Mouse (Mus musculus) limb, embryonic 12.5 days (tissue): Measurements from ENCODE around the gene Psen2. TPM values are rescaled to one million over a fixed set of nuclear protein-coding genes. Genes with fewer than 3 reads are reported as not detected.

Experiments used
- ATAC-seq: fragments of 200-750 bp; cut with Nextera tagmentation; 2 replicates; pipeline ENCODE4 v1.8.0; 2017; ENCODE audit warnings: low read depth, moderate TSS enrichment; ENCODE audit not compliant: insufficient number of reproducible peaks, insufficient read depth, low FRiP score, low TSS enrichment
- H3K27ac ChIP-seq: fragments of 300-500 bp; sonication (generic); 2 replicates; pipeline ENCODE4 v1.5.1; 2016; ENCODE audit warnings: mild to moderate bottlenecking, moderate library complexity
- H3K27me3 ChIP-seq: fragments of 300-500 bp; sonication (generic); 2 replicates; pipeline ENCODE4 v1.6.1; 2016; ENCODE audit warnings: mild to moderate bottlenecking, moderate library complexity
- H3K36me3 ChIP-seq: fragments of 300-500 bp; sonication (generic); 2 replicates; pipeline ENCODE4 v1.6.1; 2016; ENCODE audit warnings: mild to moderate bottlenecking, moderate library complexity
- H3K4me1 ChIP-seq: fragments of 300-500 bp; sonication (generic); replicated peaks from 2 replicates; pipeline ENCODE4 v1.6.1; 2016
- H3K4me2 ChIP-seq: fragments of 300-500 bp; sonication (generic); 2 replicates; pipeline ENCODE4 v1.6.1; 2016; ENCODE audit warnings: mild to moderate bottlenecking, moderate library complexity
- H3K4me3 ChIP-seq: fragments of 300-500 bp; sonication (generic); replicated peaks from 2 replicates; pipeline ENCODE4 v1.5.1; 2016; ENCODE audit warnings: mild to moderate bottlenecking
- H3K9ac ChIP-seq: fragments of 300-500 bp; sonication (generic); replicated peaks from 2 replicates; pipeline ENCODE4 v1.6.1; 2016; ENCODE audit warnings: mild to moderate bottlenecking, moderate library complexity
- H3K9me3 ChIP-seq: fragments of 300-500 bp; sonication (generic); 2 replicates; pipeline ENCODE4 v1.6.1; 2016; ENCODE audit warnings: mild to moderate bottlenecking, moderate library complexity
- WGBS: fragments of 180-500 bp; shearing (Covaris S2); methylation state at CpG from one replicate; pipeline ENCODE4 v1.1.7; 2016; 5-methylcytosine and 5-hydroxymethylcytosine counted together
- polyA plus RNA-seq: library from polyadenylated mRNA; unstranded; fragments of >200 nt; fragmentation: Nextera tagmentation; extraction: Ambion mirVana; gene quantifications from 2 replicates; pipeline ENCODE4 v1.2.1, GENCODE M21; 2016

Psen2 gene
- 10.3 and 10.7 TPM in 2 replicates for polyA plus RNA-seq

- H3K9me3 ChIP-seq, result no peaks in the 10 kb centered on the region
- peaks cover 9% of the 10 kb centered on the region for H3K27me3 ChIP-seq
- no peak within 1 kb of the TSS for H3K4me3 ChIP-seq
- WGBS, result 21% methylated on average over 7 of the region's 7 CpGs
- H3K27ac ChIP-seq, result no peak within 1 kb of the TSS
- H3K9ac ChIP-seq, result no peak within 1 kb of the TSS
- H3K4me1 ChIP-seq, result no peaks in the 10 kb centered on the region; the same call in 1 of the 2 replicates
- no peak within 1 kb of the TSS for H3K4me2 ChIP-seq
- no peaks in the 10 kb centered on the region for H3K36me3 ChIP-seq
- ATAC-seq, result no peak
Observed at GRCm38 (mm10) chr1:180263364-180263997, at the start of gene Psen2. Gene Psen2 (minus strand): TSS chr1:180263438.

GRCm38 (mm10) chr1:180312792-180313311 lies 49.6 kb upstream of the Psen2 start:
- WGBS, result 51% methylated on average over 6 of the region's 6 CpGs
- H3K27me3 ChIP-seq, result no peaks in the 10 kb centered on the region
- peaks cover 21% of the 10 kb centered on the region for H3K4me1 ChIP-seq
- H3K9ac ChIP-seq, result no peak overlapping the region; the same call in 1 of the 2 replicates
- no peaks in the 10 kb centered on the region for H3K36me3 ChIP-seq
- no peaks in the 10 kb centered on the region for H3K9me3 ChIP-seq
- no peak for ATAC-seq
- H3K4me3 ChIP-seq, result no peak overlapping the region
- no peak overlapping the region for H3K27ac ChIP-seq
- peak overlapping the region; percentile 59 for H3K4me2 ChIP-seq

- H3K4me2 ChIP-seq, result no peak overlapping the region
- no peak overlapping the region for H3K27ac ChIP-seq
- H3K4me3 ChIP-seq, result no peak overlapping the region
- H3K9me3 ChIP-seq, result no peaks in the 10 kb centered on the region
- ATAC-seq, result no peak
- no peaks in the 10 kb centered on the region for H3K36me3 ChIP-seq
- peaks cover 21% of the 10 kb centered on the region for H3K4me1 ChIP-seq
- 68% methylated on average over 6 of the region's 6 CpGs for WGBS
- H3K9ac ChIP-seq, result no peak overlapping the region
- H3K27me3 ChIP-seq, result no peaks in the 10 kb centered on the region
Observed at GRCm38 (mm10) chr1:180312286-180312685, 49.0 kb upstream of the Psen2 start.

DNA sequence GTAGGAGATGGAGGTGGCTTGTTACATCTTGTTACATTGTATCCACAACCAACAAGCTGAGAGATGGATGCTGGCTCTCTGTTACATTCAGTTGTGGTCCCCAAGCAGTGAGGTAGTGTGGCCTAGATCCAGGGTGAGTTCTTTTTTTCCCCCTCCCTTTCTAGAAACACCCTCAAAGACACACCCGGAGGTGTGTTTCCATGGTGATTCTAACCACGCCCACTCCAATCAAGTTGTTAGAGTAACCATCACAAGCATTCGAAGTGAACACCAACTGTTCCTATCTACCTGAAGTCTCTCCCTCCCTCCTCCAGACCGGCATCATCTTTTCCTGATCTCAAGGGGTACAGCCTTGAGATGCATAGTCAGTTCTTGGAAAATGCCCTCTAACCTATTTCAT lies 45.7 kb upstream of the Psen2 start:
- H3K4me1 ChIP-seq, result peaks cover 26% of the 10 kb centered on the region
- H3K9me3 ChIP-seq, result no peaks in the 10 kb centered on the region
- no peaks in the 10 kb centered on the region for H3K36me3 ChIP-seq
- H3K27ac ChIP-seq, result no peak overlapping the region
- 71% methylated on average over 4 of the region's 4 CpGs for WGBS
- no peak overlapping the region for H3K4me3 ChIP-seq
- no peak for ATAC-seq
- H3K27me3 ChIP-seq, result no peaks in the 10 kb centered on the region
- H3K9ac ChIP-seq, result no peak overlapping the region
- no peak overlapping the region for H3K4me2 ChIP-seq

DNA sequence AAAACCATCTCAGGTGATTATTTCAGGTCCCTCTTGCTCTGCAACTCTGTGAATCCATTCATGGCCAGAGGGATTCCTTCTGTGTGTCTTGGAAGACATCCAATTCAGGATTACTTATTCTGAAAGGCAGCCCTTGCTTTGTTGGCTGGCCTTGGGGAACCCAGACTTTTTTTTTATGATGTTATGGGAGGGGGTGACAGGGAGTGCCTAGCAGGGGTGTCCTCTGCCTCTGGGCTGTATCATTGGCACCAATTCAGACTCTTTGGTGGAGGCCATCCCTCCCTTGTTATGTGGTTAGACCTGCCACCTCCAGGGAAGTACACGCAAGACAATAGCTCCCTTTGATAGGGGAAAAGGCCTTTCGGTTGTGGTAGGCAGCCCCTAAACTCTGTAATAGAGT lies 44.4 kb upstream of the Psen2 start:
- ATAC-seq, result no peak
- 69% methylated on average over 2 of the region's 2 CpGs for WGBS

DNA sequence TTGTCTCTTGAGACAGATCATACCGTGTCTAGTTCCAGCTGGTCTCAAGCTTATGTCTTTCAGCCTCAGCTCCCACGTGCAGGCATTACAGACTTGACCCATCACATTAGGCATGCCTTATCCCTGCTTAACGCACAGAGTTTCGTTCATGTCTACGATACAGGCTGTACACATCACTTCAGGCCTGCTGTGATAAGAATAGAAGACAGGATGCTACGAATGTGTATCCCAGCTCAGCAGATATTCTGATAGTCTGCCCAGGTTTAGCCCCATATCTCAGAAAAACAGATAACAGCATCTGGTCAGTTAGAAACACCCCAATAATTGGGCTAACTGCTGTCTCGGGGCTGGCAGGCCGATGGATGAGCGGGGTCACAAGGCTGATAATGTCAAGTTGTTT lies 43.7 kb upstream of the Psen2 start:
- H3K4me1 ChIP-seq, result peaks cover 13% of the 10 kb centered on the region
- H3K27me3 ChIP-seq, result no peaks in the 10 kb centered on the region
- H3K4me2 ChIP-seq, result no peak overlapping the region
- ATAC-seq, result no peak
- no peak overlapping the region for H3K9ac ChIP-seq
- no peaks in the 10 kb centered on the region for H3K36me3 ChIP-seq
- H3K9me3 ChIP-seq, result no peaks in the 10 kb centered on the region
- no peak overlapping the region for H3K4me3 ChIP-seq
- 87% methylated on average over 9 of the region's 9 CpGs for WGBS
- no peak overlapping the region for H3K27ac ChIP-seq

More for the DNA sequence above, 44.4 kb upstream of the Psen2 start:
- H3K36me3 ChIP-seq, result no peaks in the 10 kb centered on the region
- no peak overlapping the region for H3K27ac ChIP-seq
- no peaks in the 10 kb centered on the region for H3K9me3 ChIP-seq
- no peak overlapping the region for H3K4me2 ChIP-seq
- no peaks in the 10 kb centered on the region for H3K27me3 ChIP-seq
- no peak overlapping the region for H3K4me3 ChIP-seq
- H3K9ac ChIP-seq, result no peak overlapping the region
- H3K4me1 ChIP-seq, result peaks cover 13% of the 10 kb centered on the region

GRCm38 (mm10) chr1:180303600-180303999 lies 40.4 kb upstream of the Psen2 start:
- Histone ChIP-seq H3K9ac (no peak overlapping the region), H3K36me3 (no peaks in the 10 kb centered on the region), H3K27me3 (no peaks in the 10 kb centered on the region), H3K9me3 (no peaks in the 10 kb centered on the region), H3K27ac (no peak overlapping the region), H3K4me1 (peaks cover 17% of the 10 kb centered on the region), H3K4me2 (no peak overlapping the region), H3K4me3 (no peak overlapping the region)
- no peak for ATAC-seq
- 78% methylated on average over 5 of the region's 5 CpGs for WGBS

GRCm38 (mm10) chr1:180302253-180303120 lies 39.2 kb upstream of the Psen2 start:
- Histone ChIP-seq H3K4me1 (peaks cover 13% of the 10 kb centered on the region), H3K27me3 (no peaks in the 10 kb centered on the region), H3K9ac (no peak overlapping the region), H3K4me3 (no peak overlapping the region), H3K36me3 (no peaks in the 10 kb centered on the region), H3K4me2 (no peak overlapping the region), H3K9me3 (no peaks in the 10 kb centered on the region), H3K27ac (no peak overlapping the region)
- ATAC-seq, result no peak
- WGBS, result 65% methylated on average over 12 of the region's 12 CpGs

DNA sequence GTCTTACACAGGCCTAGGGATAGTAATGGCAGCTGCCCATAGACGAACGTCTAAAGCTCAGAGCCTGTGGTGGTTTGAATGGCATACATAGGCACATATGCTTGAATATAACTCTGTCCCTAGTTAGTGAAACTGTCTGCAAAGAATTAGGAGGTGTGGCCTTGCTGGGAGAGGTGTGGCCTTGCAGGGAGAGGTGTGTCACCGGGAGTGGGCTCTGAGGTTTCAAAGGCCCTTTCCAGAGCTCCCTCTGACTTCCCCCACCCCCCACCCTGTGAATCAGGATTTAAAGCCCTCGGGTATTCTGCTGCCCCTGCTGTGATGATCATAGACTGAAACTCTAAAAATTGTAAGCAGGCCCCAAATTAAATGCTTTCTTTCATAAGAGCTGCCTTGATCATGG lies 37.8 kb upstream of the Psen2 start:
- Histone ChIP-seq H3K4me2 (no peak overlapping the region), H3K9ac (no peak overlapping the region), H3K27me3 (no peaks in the 10 kb centered on the region), H3K27ac (no peak overlapping the region), H3K36me3 (no peaks in the 10 kb centered on the region), H3K9me3 (no peaks in the 10 kb centered on the region), H3K4me1 (peaks cover 9% of the 10 kb centered on the region), H3K4me3 (no peak overlapping the region)
- WGBS, result 34% methylated on average over 4 of the region's 4 CpGs
- ATAC-seq, result no peak

- no peak for ATAC-seq
- no peaks in the 10 kb centered on the region for H3K36me3 ChIP-seq
- no peaks in the 10 kb centered on the region for H3K9me3 ChIP-seq
- H3K27me3 ChIP-seq, result no peaks in the 10 kb centered on the region
- no peak overlapping the region for H3K4me3 ChIP-seq
- no peak overlapping the region for H3K4me2 ChIP-seq
- no peak overlapping the region for H3K27ac ChIP-seq
- WGBS, result 84% methylated on average over 4 of the region's 4 CpGs
- H3K9ac ChIP-seq, result no peak overlapping the region
- H3K4me1 ChIP-seq, result peaks cover 8% of the 10 kb centered on the region
Observed at GRCm38 (mm10) chr1:180300292-180300691, 37.1 kb upstream of the Psen2 start.

- 88% methylated on average over 4 of the region's 4 CpGs for WGBS
- H3K4me3 ChIP-seq, result no peak overlapping the region
- H3K4me1 ChIP-seq, result peaks cover 4% of the 10 kb centered on the region
- no peaks in the 10 kb centered on the region for H3K27me3 ChIP-seq
- no peak for ATAC-seq
- H3K9ac ChIP-seq, result no peak overlapping the region
- no peaks in the 10 kb centered on the region for H3K36me3 ChIP-seq
- H3K9me3 ChIP-seq, result no peaks in the 10 kb centered on the region
- H3K4me2 ChIP-seq, result no peak overlapping the region
- H3K27ac ChIP-seq, result no peak overlapping the region
Observed at GRCm38 (mm10) chr1:180299697-180300096, 36.5 kb upstream of the Psen2 start.
